Mouse (Mus musculus) frontal cortex, postnatal 14 days (tissue): ENCODE data around the gene Dolpp1.

Source experiments
- DNase-seq, 2 experiments: peaks; one replicate each; pipeline ENCODE4 v3.0.0; 2022; ENCODE audit warnings: low spot score in 2 of 2

Gene Dolpp1

DNA sequence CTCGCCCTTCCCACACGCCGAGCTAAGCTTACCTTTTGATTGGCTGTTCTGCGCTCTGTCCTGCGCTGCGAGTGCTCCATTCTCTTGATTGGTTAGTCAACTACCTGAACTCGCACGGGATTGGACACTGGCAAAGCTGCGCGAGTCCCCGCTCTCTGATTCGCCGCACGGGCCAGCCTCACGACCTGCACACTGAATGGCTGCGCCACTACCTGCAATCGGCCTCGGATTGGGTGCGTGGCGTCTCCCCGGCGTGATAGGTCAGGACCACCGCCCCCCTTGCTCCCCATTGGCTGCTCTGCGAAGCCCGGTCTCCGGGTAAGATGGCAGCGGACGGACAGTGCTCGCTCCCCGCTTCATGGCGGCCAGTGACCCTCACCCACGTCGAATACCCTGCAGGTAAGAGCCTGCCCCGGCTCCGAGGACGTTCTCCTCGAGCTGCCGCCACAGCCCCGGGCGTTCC is at the start of gene Dolpp1:
Gene Dolpp1 (plus strand): TSS at position 141 of the 463 bp plus-strand sequence.
- DNase-seq, result peak; percentile 99 to 100

DNA sequence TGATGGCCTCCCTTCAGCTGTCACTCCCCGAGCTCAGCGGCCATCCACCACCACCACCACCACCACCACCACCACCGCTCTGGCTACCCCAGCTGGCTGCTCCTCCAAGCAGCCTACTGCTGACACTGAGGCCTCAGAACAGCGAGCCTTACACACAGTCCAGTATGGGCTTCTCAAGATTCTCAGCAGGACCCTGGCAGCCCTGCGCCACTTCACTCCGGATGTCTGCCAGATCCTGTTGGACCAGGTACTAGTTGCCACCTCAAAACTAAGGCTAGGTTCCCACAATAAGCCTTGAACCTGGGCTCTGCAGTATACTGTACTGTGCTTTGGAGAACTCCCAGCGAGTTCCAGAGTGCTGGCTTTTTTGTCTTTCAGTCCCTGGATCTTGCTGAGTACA is 49.5 kb upstream of the Dolpp1 start:
- DNase-seq, result no peak

DNA sequence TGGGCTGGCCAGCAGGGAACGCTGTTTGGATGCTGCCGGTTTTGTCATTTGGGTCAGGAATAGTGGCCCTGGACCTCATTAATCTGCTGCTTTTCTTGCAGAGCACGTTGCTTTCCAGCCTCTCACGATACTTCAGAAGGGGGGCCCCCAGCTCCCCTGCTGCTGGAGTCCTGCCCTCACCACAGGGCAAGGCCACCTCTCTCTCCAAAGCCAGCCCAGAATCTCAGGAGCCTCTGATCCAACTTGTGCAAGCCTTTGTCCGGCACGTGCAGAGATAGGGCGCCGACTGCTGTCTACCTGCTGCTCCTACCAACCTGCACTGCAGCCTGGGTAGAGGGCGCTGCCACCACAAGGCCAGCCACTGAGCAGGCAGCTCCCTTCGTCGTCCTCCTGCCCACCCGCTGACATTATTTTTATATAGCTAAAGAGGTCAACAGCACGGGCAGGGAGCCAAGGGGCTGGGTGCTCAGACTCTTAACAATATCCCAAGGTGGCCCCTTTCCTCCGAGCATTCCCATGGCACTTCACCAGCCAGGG is 48.4 kb upstream of the Dolpp1 start:
- no peak for DNase-seq

DNA sequence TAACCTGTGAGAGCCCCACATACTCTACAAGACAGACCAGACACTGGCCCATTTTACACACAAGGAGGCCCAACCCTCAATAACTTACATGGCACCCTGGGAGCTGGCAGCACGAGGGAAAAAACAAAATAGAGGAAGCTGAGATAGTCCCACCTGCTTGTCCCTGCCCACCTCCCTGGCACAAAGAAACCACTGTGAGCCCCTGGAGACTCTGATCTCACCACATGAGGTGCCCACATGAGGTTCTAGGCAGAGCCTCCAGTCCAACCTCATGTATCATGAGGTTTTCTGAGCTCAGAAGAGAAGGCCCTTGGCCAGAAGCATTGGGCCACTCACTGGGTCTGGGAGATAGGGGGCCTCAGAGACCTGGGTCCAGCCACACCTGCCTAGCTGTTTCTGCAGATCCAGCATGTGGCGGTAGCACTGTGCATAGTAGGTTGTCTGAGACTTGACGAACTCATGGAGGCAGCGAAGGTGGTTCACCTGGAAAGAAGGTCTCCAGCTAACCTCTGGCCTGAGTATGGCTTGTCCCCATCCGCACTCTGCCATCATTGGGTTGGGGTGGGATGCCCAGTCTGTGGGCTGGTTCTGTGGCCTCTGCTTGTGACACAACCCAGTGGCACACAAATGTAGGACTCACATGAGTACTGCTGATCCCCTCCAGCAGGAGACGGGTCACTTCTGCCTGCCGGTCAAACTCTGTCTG is 45.9 kb upstream of the Dolpp1 start:
- DNase-seq, result no peak

DNA sequence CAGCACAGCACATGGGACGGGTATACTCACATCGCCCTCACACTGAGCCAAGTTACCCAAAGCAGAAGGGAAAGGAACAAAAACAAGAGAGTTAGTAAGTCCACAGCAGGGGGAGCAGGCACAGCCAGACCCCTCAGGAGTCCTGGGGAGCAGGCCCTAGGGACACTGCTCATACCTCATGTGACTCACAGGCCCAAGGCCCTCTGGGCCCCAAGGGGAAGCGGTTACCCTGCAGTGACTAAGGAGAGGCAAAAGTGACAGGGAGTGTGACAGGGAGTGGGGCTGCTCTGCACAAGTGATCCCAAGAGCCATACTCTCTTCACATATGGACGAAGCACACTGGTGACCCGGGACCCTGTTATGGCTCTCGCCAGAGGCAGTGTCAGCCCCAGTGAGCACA is 42.9 kb upstream of the Dolpp1 start:
- no peak for DNase-seq

DNA sequence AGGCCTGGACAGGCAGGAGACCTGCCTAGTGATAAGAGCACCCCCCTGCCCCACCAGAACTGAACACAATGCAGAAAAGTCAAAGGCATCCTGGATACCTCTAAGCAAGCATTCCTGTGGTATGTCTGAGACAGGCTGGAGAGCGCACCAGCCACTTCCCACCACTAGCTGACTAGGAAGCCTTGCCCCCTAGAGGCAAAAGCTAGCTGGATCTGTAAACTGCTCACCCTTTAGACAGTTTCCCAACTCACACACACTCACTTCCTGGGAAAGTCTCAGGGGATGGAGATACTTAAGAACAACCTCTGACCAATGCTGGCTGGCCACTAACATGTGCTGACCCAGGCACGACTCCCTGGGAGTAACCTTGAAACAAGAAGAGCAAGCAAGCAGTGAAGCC is 40.9 kb upstream of the Dolpp1 start:
- no peak for DNase-seq

DNA sequence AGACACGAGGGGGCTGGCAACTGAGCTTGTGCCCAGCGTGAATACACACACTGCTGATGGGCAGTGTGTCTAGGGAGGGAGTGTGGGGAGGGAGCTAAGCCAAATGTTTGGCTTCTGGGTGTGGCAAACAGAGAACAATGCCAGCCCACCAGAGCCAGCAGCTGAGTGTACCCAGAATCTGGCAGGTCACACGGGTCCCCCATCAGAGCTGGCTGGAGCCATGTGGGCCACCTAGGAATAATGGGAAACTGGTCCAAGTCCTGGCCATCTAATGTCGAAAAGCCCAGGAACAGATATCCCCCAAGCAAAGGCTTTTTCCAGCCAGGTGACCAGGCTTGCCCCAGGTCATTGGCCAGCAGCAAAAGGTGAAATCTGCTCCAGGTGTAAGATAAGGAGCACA is 36.2 kb upstream of the Dolpp1 start:
- DNase-seq, result no peak

DNA sequence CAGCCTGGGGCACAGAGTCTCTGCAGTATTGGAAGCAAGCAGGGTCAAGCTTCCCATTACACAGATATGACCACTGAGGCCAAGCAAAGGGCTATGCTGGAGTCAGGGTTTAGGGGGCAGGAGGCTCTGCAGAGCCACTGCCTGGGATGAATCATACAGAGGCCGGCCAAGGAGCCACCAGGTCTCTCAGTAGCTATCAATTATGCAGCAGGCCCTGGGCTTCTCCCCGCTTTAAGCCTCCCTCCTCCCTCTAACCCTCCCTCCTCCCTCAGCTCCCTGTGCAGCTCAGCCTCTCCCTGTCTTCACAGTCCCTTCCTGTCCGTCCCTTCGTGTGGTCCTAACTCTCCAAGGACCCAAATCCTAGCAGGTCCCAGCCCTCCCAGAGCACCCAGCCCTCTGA is 35.8 kb upstream of the Dolpp1 start:
- DNase-seq, result no peak

DNA sequence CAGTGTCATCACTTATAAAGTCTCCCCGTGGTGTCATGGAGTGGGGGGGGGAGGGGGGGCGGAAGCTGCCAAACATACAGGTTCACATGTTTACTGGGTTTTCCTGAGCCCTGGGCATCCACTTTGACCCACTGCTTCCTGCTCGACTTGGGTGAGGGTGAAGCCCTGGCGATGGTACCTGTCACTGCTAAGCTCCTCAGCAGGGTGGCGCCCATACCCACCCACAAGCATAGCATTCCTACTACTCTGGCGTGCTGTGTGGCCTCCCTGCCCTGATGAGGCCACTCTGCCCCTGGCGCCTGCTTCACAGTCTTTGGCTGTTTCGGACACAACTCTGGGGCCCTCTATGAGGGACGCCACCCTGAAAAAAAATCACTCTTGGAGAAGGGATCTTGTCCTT is 35.1 kb upstream of the Dolpp1 start:
- no peak for DNase-seq

DNA sequence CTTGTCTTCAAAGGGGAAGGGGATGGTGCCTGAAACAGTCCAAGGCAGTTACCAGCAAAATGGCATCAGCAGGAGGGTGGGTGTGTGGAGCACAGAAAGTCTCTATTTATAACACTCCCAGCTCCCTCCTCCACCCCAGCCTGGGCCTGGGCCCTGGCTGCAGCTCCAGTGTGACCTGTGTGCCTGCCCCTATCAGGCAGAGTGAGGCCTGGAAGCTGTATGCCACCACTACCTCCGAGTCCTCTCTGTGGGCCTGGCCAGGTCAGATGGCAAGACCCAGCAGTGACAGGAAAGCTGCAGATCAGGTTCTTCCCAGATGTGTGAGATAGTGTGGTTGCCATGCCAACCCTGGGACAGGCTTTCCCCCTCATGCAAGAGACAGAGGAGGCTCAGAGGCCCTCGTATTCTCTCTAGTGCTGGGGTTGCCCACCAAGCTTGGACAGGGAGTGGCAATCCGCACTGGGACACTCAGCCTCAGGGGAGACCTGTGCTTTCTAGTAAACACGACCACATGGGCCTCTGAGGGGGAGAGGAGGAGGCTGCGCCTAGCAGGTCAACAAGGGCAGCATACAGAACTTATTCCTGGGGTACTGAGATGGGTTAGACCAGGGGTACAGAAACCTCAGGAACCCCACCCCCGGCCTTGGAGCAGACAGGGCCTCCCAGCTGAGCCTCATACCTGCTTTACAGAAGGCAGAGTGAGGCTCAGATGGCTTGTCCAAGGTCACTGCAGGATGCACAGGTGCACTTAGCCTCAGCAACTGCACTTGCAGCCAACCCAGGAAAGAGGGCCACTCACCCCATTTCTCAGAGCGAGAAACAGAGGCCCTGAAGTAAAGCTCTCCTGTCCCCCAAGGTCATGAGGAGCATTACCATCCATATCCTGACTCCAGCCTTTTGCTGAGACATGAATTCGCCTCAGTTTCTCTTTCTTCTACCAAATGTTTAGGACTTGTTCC is 34.2 kb upstream of the Dolpp1 start:
- peak in 1 of 2 experiments; percentile 40 for DNase-seq

DNA sequence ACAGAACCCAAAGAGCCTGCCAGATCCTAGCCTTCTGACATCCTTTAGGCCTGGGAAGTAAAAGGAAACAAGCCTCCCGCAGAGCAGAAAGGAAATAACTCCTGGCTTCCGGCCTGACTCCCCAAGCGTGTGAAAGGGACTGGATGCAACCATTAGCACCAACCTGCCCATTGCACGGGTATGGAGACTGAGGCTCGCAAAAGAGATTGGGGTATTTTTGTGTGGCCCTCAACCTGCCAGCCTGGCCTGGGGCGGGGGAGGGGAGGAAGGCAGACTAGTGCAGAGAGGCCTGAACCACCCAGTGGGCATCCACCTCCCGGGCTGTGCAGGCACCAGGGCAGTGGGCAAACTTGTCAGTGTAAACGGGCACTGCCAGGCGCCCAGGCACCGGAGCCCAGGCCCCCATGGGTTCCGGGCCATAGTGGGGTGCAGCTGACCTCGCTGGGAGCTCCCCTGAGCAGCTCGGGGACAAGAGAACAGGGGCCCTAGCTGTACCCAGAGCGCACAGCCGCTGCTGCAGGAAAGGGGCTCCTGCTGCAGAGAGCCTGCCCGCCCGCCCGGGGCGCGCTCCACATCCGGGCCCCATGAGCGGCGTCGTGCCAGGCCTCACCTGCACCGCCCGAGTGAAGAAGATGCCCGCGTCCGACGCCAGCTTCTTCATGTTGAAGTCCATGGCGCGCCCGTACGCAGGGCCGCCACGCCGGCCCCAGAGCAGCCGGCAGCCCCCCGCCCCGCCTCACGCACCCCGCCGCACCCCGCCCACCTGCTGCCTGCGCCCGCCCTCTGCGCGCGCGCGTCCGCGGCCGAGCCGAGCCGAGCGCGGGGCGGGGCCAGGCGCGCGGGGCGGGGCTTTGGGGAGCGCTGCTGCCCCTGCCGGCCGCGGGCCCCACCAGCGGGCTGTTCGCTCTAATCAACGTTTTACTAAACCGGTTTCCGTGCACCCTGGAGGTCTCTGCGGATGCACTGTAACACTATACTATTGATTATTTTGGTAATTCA is 33.2 kb upstream of the Dolpp1 start, which contains the start of gene Sh3glb2:
Gene Sh3glb2 (minus strand): TSS at position 805 of the 999 bp plus-strand sequence.
- peak; percentile 47 to 59 for DNase-seq

DNA sequence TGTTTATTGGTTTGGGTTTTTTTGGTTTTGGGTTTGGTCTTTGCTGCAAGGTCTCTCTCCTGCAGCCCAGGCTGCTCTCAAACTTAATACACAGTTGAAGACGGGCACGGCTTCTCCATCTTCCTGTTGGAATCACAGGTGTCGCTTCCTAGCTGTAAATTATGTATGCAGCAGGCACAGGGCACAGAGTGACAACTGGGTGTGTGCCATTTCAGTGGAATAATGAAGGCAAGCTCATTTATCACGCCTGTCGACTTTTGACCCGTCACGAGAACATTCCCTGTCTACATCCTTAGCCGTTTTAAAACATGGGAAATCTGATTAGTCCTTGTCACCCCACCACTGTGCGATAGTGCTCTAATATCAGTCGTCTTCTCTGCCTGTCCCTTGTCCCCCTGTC is 31.4 kb upstream of the Dolpp1 start:
- DNase-seq, result no peak

DNA sequence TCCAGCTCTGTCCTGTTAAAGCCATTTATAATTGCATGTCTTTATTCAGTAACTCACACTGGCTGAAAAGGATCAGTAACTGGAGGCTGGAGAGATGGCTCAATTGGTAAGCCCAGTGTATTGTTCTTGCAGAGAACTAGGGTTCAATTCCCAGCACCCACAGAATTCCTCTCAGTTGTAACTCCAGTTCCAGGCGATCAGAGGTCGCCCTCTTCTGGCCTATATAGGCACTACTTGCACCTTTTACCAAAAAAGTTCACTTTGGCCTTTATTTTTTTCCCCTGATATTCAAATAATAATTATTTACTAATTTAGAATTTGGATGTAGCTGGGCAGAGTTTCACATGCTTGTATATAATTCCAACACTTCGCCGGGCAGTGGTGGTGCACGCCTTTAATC is 29.2 kb upstream of the Dolpp1 start:
- no peak for DNase-seq

DNA sequence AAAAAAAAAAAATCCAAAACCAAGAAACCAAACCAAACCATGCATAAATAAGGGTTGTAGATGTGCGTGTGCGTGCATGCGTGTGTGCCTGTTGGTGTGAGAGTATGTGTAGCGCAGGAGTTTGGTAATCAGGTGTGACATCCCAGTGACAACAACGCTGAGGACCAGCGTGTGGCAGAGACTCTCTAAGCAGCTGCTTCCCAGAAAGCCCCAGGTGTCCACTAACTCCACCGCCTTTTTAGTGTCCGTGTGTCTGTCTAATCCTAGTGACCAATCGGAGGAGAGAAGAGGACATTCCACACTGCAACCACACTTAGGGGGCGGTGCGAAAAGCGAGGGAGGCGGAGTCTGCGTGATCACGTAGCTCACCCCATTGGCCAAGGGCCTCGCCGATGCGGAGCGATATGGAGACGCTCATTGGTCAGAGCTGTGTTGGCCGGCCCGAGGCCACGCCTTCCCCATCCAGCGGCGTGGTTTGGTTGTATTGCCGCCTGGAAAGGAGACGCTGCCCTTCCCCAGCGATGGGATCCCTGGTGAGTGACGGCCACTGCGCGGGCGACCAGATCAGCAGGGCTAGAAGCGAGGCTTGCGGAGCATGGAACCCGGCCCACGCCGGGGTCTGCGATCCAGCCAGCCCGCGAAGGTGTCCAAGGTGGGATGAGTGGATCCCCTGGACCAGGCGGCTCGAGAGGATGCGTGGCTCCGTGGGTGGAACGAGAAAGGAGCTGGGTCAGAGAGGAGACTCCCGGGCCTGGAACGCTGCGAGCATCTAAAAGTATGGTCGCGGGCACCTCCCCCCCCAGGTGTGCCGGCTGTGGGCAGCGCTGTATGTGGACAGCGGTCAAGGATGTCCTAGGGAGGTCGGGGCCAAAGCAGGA is 28.0 kb upstream of the Dolpp1 start, which contains the start of gene Miga2:
Gene Miga2 (plus strand): TSS at position 461 of the 878 bp plus-strand sequence.
- peak; percentile 99 for DNase-seq

DNA sequence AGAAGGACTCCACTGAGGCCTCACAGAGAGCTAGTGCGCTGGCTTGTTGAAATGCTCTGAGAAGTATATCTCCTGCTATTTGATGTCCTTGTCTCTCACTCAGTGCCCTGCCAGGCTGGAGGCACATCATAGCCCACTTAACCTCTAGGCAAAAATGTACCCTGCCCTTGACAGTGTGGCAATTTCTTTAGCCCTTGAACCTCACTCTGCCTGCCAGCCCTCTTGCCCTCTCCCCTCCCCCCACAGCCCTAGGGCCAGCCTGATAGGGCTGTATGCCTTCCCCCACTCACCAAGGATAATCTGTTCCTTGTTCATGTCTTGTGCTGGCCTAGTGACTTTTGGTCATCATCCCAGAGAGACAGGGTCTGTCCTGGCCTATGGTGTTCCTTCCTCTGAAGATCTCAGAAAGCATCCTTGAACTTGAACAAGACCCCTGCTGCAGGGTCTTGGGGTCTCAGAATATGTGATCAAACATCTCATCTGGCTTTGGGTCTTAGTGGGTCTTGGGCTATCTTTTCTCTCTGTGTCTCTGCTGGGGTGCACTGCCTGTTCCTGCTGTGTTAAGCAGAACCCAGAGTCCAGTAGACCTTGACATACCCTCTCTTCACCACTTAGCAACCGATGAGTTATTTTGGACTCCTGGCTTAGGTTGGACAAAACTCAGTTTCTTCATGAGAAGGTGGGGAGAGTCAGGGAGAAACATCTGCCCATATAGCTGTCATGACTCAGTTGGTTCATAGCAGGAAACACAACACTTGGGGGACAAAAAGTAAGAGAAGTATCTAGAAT is 26.6 kb upstream of the Dolpp1 start:
- no peak for DNase-seq

DNA sequence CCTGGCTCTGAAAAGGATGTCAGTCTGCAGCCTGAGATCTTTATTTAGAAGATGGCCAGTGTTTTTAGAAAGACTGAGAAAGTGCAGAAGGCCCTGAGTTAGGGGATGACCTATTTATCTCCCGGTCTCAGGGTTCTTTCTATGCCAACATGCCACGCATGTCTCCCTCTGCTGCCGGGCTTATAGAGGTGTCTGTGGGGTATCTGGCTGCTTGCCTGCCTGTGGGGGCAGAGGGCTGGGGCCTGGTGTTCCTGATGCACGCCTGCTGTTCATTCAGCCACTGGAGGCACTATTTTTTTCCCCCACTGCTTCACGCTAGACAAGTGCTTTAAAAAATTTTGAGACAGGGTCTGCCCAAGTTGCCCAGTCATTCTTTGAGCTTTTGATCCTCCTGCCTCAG is 25.9 kb upstream of the Dolpp1 start:
- DNase-seq, result no peak

DNA sequence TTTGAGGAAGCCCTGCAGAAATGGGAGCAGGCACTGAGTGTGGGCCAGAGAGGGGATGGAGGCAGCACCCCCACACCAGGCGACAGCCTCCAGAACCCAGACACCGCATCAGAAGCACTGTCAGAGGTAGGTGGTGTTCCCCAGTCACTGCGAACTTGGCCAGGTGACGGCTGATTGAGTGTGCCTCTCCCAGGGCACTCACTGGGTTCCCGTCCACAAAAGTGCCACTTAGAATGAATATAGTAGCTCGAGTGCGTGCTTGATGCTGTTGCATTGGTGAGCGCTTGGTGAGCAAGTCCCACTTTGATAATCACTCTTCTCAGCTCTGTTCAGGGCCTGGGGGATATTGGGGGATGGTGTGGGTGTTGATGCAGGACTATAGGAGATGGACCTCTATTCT is 20.5 kb upstream of the Dolpp1 start:
- no peak for DNase-seq

DNA sequence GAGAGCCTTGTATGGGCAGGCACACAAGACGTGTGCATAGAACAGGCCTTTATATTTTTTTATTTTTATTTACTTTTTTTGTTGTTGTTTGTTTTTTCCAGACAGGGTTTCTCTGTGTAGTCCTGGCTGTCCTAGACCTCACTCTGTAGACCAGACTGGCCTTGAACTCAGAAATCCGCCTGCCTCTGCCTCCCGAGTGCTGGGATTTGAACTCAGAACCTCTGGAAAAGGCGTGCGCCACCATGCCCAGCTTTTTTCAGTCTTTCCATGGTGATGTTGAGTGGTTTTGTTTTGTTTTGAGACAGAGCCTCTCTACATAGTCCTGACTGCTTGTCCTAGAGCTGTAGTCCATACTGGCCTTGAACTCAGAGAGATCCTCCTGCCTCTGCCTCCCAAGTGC is 19.3 kb upstream of the Dolpp1 start:
- no peak for DNase-seq

DNA sequence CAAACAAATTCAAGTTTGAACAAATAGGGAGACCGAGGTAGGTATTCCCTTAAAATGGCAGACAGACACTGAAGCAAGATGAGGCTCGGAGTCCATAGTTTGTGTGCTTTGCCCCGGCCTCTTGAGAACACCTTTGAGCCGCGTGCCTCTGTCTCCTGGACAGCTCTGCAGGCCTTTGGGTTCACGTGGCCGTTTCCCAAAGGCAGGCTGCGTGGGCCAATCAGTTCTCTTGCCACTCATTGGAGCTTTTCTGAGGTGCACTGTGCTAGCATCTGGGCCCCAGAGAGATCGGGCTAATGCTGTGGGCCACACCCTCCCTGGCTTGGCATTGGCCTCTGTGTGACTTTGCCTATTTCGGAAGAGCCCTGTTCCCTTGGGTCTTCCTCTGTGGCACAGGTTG is 16.2 kb upstream of the Dolpp1 start:
- DNase-seq, result no peak
